Mouse (Mus musculus) regulatory T cell (primary cell): ENCODE data around the gene C1ql4.
"Not testable (repeated sequence)": the region's sequence is repeated elsewhere in the genome, so short reads cannot be mapped to it uniquely, and the experiment has no call there.

Experiments
- in situ Hi-C: fragments of 300-600 bp; cut with MboI, MseI; formaldehyde crosslinking; loops from one replicate; pipeline ENCODE4 v1.15.1; 2025; ENCODE audit warnings: high pct_unique_total_duplicates

The C1ql4 gene

DNA sequence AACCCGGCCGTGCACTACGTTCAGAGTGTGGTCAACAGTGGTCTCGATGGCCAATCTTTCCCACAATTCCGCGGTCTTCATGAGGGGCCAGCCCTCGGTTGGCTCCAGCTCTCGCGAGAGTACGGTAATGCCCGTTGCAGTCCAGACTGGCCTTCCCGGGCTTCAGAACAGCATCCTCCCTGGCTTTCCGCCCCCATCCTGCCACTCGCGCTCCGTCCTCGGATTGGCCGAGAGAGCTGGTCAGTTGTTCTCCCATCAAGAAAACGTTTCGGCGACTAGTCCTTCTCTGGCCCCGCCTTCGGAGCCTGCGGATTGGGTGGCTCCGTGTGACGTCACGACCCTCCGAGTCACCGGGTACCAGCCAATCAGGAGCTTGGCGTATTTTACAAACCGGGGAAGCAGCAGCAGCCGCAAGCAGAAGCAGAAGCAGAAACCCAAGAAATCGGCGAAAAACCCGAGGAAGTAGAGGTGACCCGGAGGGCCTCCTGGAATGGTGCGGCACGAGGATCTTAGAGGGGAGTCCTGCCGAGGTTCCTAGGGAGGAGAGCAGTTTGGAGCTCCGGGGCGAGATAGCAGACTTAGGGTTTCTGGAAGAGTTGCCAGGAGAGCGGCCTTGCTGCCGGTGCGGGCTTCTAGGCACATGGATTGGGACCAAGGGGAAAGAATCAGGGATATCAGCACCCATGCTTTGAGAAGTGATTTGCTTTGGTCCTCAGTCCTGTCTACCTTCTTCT is 12.8 kb downstream of the C1ql4 start:
- in situ Hi-C loops: no loop called here

DNA sequence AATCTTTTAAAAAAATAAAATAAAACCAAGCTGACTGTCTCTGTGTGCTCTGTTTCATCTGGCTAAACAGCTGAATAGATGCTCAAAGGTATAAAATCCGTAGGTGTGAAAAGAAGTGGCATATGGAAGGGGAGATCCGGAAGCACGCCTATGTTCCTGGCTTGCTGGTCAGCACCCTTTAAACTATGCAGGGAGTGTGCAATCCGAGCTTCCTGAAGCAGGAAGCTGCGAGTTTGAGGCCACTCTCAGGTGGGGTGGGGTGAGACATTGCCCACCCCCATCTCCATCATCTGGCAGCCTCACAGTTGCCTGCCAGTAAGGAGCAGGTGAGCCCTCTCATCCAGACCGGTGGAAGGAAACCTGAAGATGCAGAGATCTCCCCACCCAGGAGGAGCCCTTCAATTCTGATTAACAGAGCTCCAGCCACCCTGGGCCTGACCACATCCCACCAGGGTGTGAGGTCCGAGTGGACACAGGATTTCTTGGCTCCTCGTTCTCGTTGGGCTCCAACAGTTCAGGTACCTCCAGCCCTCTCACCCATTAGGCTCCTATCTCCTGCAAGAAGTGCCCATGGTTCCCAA is 13.5 kb downstream of the C1ql4 start, which contains the start of gene Troap:
TSS of gene Troap (plus strand) at position 557 of the 581 bp plus-strand sequence.
- in situ Hi-C loops: no loop called here

DNA sequence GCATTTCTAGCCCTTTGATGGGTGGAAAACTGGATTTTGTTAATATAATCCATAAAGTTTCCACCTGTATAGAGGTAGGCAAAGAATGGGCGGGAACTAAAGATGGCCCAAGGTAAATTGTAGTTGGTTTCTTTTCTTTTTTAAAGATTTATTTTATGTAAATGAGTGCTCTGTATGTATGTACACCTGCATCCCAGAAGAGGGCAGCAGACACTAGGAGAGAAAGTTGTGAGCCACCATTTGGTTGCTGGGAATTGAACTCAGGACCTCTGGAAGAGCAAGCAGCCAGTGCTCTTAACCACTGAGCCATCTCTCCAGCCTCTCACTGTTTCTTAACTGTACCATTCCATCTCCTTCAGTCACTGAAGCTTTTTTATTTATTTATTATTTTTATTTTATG is 15.6 kb downstream of the C1ql4 start:
- in situ Hi-C loops: no loop called here

DNA sequence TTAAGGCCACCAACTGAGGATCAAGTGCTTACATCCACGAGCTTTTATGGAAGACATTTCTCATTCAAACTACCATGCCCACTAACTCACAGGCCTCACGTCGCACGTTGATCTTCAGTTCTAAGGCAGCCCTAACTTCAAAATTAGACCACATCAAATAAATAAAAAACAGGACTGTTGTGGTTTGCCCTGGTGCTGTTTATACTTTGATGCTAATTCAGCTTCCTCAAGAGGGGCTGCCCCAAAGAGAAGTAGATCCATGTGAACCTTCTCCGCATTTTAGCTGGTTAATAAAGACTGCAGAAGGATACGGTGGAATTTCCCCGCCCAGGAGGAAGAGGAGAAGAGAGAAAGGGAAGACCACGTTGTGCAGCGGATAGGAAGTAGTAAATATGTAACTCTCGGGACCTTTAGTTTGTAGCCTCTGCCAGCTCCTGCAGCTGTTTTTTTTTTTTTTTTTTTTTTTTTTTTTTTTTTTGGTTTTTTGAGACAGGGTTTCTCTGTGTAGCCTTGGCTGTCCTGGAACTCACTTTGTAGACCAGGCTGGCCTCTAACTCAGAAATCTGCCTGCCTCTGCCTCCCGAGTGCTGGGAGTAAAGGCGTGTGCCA is 22.0 kb downstream of the C1ql4 start:
- in situ Hi-C loops: no loop called here

DNA sequence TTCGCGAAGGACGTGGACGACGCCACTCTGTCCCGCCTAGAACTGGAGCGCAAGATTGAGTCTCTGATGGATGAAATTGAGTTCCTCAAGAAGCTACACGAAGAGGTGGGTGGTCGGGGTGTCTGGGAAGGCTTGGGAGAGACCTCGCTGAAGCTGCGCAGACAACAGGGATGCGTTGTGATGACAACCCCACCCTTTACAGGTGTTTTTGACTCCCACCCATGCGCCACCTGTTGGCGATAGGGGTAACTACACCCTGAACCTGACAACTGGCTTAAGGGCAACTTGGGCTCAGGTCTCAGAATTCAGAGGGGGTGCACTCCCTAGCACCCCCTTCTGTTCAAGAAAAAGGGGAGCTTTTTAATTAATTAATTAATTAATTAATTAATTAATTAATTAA is 31.3 kb downstream of the C1ql4 start:
- in situ Hi-C loops: no loop called here

DNA sequence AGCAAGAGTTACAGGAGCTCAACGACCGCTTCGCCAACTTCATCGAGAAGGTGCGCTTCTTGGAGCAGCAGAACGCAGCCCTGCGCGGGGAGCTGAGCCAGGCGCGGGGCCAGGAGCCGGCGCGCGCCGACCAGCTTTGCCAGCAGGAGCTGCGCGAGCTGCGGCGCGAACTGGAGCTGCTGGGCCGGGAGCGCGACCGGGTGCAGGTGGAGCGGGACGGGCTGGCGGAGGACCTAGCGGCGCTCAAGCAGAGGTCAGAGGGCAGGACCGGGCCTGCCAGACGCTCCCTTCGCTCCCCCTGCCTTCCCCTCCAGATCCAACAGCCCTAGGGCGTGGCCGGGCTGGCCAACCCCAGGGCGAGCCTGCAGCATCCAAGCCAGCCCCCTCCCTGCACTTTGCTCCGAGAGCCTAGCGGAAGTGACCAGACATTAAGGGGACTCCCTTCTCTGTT is 32.1 kb downstream of the C1ql4 start:
- in situ Hi-C loops: no loop called here

DNA sequence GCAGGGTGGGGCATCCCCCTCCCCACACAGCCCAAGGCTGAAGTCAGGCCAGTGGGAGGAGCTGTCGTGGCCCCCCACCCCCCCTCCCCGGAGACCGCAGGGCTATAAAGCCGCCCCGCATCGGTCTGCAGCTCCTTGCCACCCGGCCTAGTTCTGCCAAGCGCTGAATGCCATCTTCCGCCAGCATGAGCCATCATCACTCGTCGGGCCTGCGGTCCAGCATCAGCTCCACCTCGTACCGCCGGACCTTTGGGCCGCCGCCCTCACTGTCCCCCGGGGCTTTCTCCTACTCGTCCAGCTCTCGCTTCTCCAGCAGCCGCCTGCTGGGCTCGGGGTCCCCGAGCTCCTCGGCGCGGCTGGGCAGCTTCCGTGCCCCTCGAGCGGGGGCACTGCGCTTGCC is 32.6 kb downstream of the C1ql4 start, which contains the start of gene Prph:
TSS of gene Prph (plus strand) at position 135 of the 400 bp plus-strand sequence.
- in situ Hi-C loops: no loop called here

DNA sequence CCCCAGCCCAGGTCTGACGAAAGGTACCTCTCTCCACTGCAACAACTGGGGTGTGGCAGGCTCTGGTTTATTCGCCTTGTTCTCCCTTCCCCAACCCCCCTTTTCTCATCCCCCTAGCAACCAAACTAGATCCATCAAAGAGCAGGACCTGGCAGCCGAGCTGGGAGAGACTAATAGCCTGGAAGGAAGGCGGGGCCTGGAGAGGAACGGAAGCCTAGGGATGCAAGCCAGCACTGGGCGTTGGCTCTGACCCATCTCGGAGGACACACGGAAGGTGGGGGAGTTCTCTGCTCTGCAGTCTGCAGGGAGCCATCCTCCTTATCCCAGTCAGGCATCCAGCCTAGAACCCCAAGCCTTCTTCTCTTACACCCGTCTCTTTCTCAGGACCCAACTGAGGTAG is 34.2 kb downstream of the C1ql4 start:
- in situ Hi-C loops: no loop called here

DNA sequence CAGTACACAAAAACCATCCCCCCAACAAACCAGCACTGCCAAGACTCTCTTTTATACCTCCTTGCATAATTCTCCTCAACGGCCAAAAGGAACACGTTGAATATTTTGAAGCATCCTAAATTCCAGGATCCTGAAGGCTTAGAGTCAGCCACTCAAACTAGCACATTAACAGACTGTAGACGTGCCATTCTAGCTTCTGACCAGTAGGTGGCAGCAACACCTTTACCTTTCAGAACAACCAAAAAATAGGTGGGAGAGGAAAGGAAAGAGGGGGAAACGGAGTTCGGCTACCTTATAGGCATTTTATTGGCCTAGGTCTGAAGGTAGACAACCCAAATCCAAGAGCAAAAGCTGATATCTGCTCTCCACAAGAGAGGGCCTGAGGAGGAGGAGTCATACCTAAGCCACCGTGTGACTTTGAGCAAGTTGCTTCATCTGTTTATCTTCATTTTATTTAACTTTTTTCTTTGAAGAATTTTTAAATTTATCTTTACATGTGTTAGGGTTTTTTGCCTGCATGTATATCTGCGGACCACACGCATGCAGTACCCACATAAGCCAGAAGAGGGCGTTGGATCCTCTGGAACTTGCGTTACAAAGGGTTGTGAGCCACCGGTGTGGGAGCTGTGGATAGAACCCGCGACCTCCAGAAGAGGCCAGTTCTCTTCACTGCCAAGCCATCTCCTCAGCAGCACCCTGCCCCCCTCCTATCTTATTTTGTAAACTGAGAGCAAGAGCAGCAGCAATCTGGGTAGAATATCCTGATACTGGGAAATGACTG is 38.0 kb downstream of the C1ql4 start:
- in situ Hi-C loops: no loop called here

DNA sequence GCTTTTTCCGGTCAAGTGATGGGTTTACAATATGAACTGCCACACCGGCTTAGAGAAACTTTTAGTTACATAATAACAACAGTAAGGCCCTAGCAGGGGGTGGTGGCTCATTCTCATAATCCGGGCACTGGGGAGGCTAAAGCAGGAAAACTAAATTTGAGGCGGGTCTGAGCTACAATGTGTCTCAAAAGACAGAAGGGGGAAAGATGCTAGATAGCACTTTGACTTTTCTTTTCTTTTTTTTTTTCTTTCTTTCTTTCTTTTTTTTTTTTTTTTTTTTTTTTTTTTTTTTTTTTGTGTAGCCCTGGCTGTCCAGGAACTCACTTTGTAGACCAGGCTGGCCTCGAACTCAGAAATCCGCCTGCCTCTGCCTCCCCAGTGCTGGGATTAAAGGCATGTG is 41.9 kb downstream of the C1ql4 start:
- in situ Hi-C loops: not testable (repeated sequence)

DNA sequence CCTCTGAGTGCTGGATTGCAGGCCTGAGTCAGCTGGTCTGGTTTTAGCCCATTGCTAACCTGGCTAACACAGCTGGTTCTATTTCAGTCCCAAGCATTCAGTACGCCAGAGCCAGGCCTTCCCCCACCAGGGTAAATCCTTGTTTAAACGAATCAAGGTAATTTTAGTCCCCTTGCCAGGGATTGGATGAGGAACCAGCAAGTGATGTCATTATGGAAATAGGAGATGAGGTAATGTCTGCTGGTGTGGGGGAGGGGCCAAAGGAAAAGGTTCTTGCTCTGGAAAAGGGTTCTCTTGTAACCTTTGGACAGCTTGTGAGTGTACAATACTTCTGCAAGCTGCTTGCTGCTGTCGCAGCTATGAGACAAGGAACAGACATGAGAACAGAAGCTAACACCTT is 42.8 kb downstream of the C1ql4 start:
- in situ Hi-C loops: no loop called here

DNA sequence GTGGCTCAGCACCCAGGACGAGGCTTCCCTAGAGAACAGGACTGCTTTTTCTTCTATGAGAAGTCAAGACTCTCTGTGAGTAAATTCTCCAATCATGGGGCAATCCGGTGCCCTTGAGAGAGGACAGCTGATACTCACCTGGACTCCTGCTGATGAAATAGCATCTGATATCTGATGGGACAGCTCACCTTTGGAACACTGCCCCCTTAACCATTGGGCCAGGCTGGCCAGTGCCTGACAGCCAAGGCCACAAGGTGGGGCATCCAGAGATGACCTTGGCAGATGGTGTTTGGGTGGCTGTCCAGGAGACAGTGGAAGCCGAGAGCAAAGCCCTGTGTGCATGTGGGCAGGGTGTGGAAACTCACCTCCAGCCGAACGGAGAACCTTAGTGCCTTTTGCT is 45.3 kb downstream of the C1ql4 start:
- in situ Hi-C loops: no loop called here

DNA sequence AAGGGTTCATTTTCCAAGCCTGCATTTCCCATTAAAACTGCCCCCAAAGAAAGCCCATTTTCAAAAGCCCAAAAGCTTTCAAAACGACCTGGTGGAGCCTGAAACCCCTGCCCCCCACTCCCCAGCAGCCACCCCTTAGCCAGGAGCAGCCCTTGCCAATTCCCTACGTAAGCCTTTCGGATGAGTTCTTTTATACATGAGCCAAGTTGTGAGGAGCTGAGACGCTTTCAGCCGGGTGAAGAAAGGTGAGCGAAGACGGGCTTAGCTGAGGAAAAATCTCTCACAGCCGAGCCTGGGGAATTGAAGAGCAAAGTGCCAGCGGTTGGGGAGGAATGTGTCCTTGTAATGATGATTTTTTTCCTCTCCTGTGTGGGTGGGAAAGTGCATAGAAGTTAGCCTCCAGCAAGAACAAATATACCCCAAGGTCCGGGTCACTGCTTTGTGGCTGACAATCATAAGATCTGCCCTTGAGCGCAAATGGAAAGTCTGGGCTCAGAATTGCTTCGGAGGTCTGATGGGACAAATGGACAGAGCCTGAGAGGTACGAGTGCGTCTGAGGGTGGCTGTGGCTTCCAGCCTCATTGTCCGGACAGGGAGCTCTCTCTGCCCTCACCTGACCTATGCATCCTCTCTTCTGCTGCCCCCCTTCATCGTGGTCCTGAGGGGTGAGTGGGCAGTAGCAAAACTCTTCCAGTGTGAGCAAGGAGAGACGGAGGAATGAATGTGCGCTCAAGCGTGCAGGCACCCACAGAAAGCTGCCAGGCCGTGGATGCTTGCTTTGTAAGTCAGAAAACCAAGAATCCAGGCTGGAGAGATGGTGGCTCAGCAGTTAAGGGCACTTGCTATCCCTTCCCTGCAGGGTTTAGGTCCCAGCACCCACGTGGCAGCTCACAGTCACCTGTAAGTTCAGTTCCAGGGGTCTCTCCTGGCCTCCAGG is 46.4 kb downstream of the C1ql4 start:
- in situ Hi-C loops: no loop called here

DNA sequence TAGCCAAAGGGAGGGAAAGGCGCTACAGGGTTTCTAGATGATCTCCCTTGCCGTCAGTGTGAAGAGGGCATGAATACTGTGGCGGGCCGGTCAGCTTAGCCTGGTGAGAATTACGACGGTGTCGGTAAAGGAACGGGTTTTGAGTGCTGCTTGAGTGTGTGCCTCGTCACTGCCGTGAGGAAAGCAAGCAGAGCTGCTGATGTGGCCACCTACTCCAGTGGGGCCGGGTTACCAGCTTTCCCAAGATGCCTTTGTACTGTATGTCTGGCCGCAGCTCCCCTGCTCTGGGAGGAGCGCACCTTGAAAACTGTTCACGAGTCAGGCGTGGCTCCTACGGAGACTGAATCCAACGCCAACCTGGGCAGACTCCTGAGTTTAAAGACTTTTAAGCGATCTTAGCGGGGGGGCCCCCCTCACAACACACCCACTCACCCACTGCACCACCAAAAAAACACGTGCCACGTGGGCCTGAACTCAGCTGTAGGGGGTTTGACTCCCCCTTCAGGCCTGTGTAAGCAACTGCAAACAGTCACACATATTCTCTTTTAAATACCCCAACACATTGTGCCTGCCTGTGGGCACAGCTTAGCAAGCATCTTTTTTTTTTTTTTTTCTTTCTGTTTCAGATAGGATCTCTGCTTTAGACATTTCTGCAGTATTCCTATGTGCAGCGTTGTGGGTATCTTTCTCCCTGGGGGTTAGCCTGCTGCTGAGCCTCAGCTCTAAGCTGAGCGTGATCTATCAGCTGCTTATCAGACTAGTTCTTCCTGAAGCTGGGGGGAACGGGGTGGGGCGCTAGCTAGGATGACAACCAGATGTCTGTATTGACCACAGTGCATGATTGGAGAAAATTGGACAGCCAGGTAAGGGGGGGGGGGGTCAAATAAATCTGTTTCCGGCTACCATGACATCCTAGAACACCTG is 47.4 kb downstream of the C1ql4 start:
- in situ Hi-C loops: no loop called here

DNA sequence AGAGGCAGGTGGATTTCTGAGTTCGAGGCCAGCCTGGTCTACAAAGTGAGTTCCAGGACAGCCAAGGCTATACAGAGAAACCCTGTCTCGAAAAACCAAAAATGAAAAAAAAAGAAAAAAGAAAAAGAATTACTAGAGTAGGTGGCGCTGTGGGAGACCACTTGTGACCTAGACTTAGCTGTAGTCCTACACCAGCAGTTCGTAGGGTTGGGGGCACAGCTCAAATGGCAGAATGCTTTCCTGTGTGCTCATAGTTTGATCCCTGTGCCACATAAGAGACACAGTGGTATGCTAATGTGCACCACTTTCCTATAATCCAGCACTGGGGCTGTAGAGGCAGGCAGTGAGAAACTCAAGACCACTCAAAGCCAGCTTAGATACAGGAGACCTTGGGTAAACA is 48.3 kb downstream of the C1ql4 start:
- in situ Hi-C loops: no loop called here

DNA sequence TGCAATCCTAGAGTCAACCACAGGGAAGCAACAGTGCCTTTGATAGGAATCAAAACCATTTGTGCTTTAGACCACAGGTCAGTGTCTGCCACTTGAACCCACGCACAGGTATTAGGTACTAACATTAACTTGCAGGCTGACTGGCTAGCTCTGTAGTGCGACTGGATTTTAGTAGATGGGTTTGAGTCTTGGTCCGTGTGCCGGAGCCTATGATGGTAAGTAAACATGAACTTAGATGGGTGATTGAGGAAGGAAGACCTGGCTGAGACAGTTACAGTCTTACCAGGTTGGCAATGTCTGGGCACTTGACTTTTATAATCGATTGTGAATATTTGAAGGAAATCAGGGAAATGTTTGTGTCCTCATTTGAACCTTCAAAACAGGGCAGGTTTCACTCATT is 48.8 kb downstream of the C1ql4 start:
- in situ Hi-C loops: no loop called here

DNA sequence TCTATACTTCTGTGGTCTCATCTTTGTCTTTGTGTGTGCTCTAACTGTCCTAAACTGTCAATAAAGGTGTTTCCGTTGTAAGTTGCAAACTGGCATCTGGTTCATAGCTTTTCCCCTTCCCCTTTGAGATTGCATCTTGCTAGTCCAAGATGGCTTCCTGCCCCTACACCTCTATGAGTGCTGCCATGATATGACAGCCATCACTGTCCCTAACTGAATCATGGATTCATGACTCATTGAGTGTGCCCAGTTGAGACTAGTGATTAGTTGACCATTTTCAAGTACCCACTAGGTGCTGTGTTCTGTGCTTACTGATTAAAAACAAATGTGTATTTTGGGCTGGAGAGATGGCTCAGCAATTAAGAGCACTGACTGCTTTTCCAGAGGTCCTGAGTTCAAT is 49.6 kb downstream of the C1ql4 start:
- in situ Hi-C loops: no loop called here

DNA sequence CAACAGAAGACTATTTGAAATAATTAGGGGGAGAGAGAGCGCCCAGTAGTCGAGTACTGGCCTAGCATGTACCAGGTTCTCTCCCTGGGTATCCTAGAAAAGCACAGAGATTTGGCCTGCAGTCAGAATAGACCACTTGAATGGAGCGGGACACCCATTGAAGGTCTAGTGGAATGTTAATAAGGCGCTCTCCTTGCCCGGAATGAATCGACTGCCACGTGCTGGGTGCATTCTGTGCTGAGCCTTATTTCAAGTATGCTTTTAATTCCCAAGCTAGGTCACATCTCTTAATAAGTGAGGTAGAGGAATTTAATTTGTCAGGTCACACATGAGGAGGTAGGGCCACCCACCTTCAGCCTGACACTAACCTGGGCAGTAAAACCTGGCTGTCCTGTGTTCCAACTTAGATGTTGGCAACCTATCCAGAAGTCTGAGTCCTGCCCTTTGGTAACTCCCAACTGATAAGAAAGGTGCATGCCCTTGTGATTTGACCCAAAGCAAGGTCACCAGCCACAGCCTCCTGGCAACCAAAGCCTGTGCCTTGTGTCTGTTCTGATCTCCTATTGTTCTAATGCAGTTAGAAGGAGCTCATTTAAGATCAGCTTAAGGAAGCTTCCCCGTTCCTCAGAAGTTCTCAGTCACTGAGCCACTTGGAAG is 51.2 kb downstream of the C1ql4 start:
- in situ Hi-C loops: no loop called here

DNA sequence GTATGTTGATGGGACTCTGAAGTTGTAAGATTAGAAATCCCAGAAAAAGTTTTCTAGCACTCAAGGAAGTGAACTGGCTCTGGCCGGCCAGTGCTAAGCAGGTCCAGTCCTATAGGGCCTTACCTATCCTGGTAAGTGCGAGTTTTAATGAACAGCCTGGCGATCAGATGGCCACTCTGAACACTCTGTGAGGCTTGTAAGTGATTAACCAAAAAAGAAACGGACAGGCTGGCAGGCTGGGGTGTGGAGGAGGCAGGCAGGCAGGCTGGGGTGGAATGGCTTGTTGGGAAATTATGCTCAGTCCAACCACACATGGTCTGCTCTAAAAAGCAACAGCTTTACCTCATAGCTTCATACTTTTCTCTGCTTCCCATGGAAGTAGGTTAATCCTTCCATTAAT is 52.2 kb downstream of the C1ql4 start:
- in situ Hi-C loops: no loop called here
